Mouse (Mus musculus): ENCODE data around the gene Zfp664.

- no peak for TF ChIP-seq CTCF (IDR thresholded peaks at IDR 0.05; ENCODE audit: low read depth, low read length)
- TF ChIP-seq POLR2A (IDR thresholded peaks at IDR 0.05; ENCODE audit: borderline replicate concordance, low read depth, low read length) = no peak
These were observed 615 bp downstream of the Zfp664 start for GRCm38 (mm10) chr5:124862871-124863741.

Measured in bone marrow macrophage, adult 2 months (primary cell).